Comparison of ENCODE assay signal across 8 mouse cellular contexts in genomic region chr15:100845049-100845879, GRCm38 (mm10). TPM values are rescaled to one million over a fixed set of nuclear protein-coding genes. Genes with fewer than 3 reads are reported as not detected.
DNase-seq lines count a peak whose midpoint lies in the region; ATAC-seq and TF ChIP-seq lines count a peak whose summit lies in the region.

No protein-coding gene starts in this region.

- no peak for DNase-seq in heart, postnatal 36 days
- peak; percentile 52 to 63 for DNase-seq in cerebellum, postnatal 25 days
- DNase-seq in liver, postnatal 0 days, result peak; percentile 27
- peak; percentile 39 to 49 for DNase-seq in spleen, postnatal 36 days (ENCODE audit: low spot score in 2 of 2)
- no peak for DNase-seq in adipocyte (ENCODE audit: low spot score)
- DNase-seq in adrenal gland, adult 8-10 months, result no peak

- H3K9ac ChIP-seq in heart, embryonic 16.5 days (ENCODE audit: low read length), result no peak overlapping the region
- H3K9ac ChIP-seq in liver, postnatal 0 days (replicated peaks), result no peak overlapping the region

- no peak for TF ChIP-seq CTCF in liver, postnatal 0 days (IDR thresholded peaks at IDR 0.05; ENCODE audit: low read depth)

- H3K4me1 ChIP-seq in heart, embryonic 16.5 days (ENCODE audit: control insufficient read depth, insufficient read depth, low read length), result no peaks in the 10 kb centered on the region
- peaks cover 3% of the 10 kb centered on the region; the same call in 1 of the 2 replicates for H3K4me1 ChIP-seq in liver, postnatal 0 days (ENCODE audit: insufficient read depth)

- H3K4me2 ChIP-seq in heart, embryonic 16.5 days (ENCODE audit: low read depth, low read length), result no peak overlapping the region
- no peak overlapping the region for H3K4me2 ChIP-seq in liver, postnatal 0 days (ENCODE audit: low read depth, low read length)

- H3K4me3 ChIP-seq in heart, embryonic 16.5 days (ENCODE audit: low read length), result no peak overlapping the region
- no peak overlapping the region for H3K4me3 ChIP-seq in liver, postnatal 0 days (ENCODE audit: low read depth, low read length)

- WGBS in heart, embryonic 16.5 days, result 36% methylated on average over 26 of the region's 26 CpGs
- WGBS in liver, postnatal 0 days (ENCODE audit: insufficient replicate concordance), result 30% methylated on average over 26 of the region's 26 CpGs

- H3K36me3 ChIP-seq in heart, embryonic 16.5 days (ENCODE audit: control insufficient read depth, insufficient read depth), result no peaks in the 10 kb centered on the region
- no peaks in the 10 kb centered on the region for H3K36me3 ChIP-seq in liver, postnatal 0 days (replicated peaks; ENCODE audit: insufficient read depth, low read length)

- intact Hi-C loops in heart, postnatal 36 days (cut with DNase I), result no loop called here

- H3K27ac ChIP-seq in heart, embryonic 16.5 days (ENCODE audit: low read length), result peak overlapping the region; percentile 61
- peak overlapping the region; percentile 50 for H3K27ac ChIP-seq in liver, postnatal 0 days (ENCODE audit: low read depth)

- ATAC-seq in heart, embryonic 16.5 days (replicated peaks; ENCODE audit: extremely low read depth, insufficient read depth, low FRiP score), result peak; percentile 70
- ATAC-seq in inflammation-experienced regulatory T-cells, adult 6 months, result peak; percentile 99
- ATAC-seq in liver, postnatal 0 days, result no peak

- no peaks in the 10 kb centered on the region for H3K27me3 ChIP-seq in heart, embryonic 16.5 days (ENCODE audit: control insufficient read depth, insufficient read depth, low read length)
- no peaks in the 10 kb centered on the region for H3K27me3 ChIP-seq in liver, postnatal 0 days (ENCODE audit: insufficient read depth, low read length)

- no peak for TF ChIP-seq EP300 in liver, postnatal 0 days (IDR thresholded peaks at IDR 0.05; ENCODE audit: low read depth)

- 0 out of 2 replicates have a peak, but pooled peaks cover 5% of the 10 kb centered on the region for H3K9me3 ChIP-seq in heart, embryonic 16.5 days (replicated peaks; ENCODE audit: control insufficient read depth, low read length)
- H3K9me3 ChIP-seq in liver, postnatal 0 days (ENCODE audit: low read length), result peaks cover 4% of the 10 kb centered on the region; the same call in 1 of the 2 replicates

RNA-seq across cellular contexts. Expression of gene Scn8a, which starts 24.4 kb away (rescaled TPM):
- 0.71 and 1.5 TPM in 2 replicates for polyA plus RNA-seq in heart, embryonic 16.5 days (2015; fragmentation: Nextera tagmentation; extraction: Ambion mirVana)
- under 1 TPM in 1 of 2 experiments, not detected in 1; 0.56 TPM for total RNA-seq in heart, postnatal 36 days (2021)
- 1 to 10 TPM in 1 of 3 experiments, under 1 TPM in 2; 0.14 to 1.1 (median 0.78) TPM for polyA plus RNA-seq in inflammation-experienced regulatory T-cells, adult 6 months (2017; shearing (Covaris generic))
- polyA plus RNA-seq in liver, postnatal 0 days (2015; fragmentation: Nextera tagmentation; extraction: Ambion mirVana), result 0.44 and 0.63 TPM in 2 replicates
- total RNA-seq in adrenal gland, adult 8-10 months (2022), result 10 to 100 TPM in 2 of 4 experiments, 1 to 10 TPM in 2; 4.1 to 14.9 (median 8.5) TPM

Comparison
In these comparisons a context has a peak if more than half of its experiments do, and no peak if none do; other contexts are left out.
1. DNase-seq: peak in cerebellum, postnatal 25 days (2 of 2), liver, postnatal 0 days (single experiment) and spleen, postnatal 36 days (2 of 2); none in heart, postnatal 36 days (0 of 2), adipocyte (single experiment) and adrenal gland, adult 8-10 months (single experiment).